Mouse (Mus musculus): ENCODE results near the gene Tsen34.

Gene Tsen34

DNA sequence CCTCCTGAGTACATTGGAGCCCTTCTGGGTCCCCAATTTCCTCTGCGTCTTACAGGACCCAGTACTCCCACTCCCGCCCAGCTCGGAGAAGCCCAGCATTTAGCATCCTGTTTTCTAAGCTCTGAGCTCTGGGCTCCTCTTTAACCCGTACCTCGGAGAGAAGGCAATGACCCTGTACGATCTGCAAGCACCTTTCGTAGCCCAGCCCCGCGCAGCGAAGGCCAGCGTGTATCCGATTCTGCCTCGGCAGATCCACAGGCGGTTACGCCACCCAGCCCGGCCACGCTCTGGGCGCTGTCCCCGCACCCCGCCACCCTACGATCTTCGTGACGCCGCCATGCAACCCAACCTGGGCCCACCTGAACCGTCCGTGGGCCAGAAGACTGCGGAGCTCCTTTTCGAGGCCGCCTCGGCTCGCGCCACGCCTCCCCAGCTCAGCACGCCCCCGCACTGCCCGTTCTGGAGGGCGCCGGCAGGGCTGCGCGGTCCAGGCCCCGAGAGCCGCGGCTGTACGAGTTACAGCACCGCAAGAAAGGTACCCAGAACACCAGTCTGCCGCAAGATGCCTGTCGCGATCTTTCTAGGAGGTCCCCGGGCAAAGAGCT lies at the start of gene Tsen34:
Gene Tsen34 (plus strand): TSS at position 482 of the 605 bp plus-strand sequence.
- in situ Hi-C loops (cut with MboI; ENCODE audit: low pct_unique_long_range_greater_than_20kb in 1 of 2, low sequenced_read_pairs in 2 of 2, unreplicated experiment in 1 of 2), result loop anchor here in 1 of 2 experiments (25.0 kb wide), 1 partner anchor 445 kb away; the partner anchor contains the start of gene Leng8

DNA sequence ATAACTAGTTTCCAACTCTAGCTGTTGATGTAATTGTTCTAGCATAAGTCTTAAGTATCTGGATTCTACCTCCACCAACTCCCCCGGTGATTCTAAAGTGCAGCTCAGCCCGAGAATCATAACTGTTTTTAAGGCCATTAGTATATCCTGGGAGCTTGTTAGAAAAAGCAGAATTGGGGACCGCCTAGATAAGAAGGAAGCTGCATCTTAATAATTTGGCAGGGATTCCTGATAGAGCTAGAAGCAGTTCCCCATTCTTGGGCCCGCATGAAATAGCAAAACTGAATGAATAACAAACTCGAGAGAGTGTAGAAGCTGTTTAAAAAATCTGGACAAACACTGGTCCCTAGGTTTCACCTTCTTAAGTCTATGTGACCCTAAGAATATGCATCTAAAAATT lies 49.3 kb upstream of the Tsen34 start:
- in situ Hi-C loops (cut with MboI; ENCODE audit: low pct_unique_long_range_greater_than_20kb in 1 of 2, low sequenced_read_pairs in 2 of 2, unreplicated experiment in 1 of 2), result no loop called here

DNA sequence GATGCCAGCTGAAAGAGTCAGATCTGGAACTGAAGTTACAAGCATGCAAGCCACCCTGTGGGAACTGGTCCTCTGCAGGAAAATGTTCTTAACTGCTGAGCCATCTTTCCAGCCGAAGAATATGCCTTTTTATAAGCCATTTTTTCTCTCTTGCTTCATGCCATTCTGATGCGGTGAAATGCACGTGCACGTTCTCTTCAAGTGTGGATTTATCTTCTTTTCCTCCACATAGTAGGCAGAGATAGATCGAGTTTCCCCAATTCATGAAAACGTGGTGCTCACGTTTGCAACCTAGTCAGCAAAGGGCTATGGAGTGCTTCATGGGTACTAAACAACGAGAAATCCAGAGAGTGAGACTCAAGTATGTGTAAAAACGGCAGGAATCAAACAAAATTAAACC lies 48.8 kb upstream of the Tsen34 start:
- in situ Hi-C loops (cut with MboI; ENCODE audit: low pct_unique_long_range_greater_than_20kb in 1 of 2, low sequenced_read_pairs in 2 of 2, unreplicated experiment in 1 of 2), result no loop called here

DNA sequence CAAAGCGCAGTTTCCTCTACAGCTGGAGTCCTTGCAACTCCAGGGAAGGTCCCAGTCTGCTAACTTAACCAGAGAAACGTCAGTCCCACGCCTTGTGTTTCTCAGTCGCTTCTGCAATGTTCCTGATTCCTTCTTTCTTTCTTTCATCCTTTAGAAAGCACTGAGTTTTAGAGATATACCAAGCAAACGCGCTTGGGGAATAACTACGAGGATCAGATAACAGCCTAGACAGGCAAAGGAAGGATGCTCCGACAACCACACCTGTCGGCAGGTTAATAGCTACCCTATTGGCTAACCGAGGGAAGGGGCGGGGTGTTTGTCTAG lies 48.4 kb upstream of the Tsen34 start:
- in situ Hi-C loops (cut with MboI; ENCODE audit: low pct_unique_long_range_greater_than_20kb in 1 of 2, low sequenced_read_pairs in 2 of 2, unreplicated experiment in 1 of 2), result no loop called here

DNA sequence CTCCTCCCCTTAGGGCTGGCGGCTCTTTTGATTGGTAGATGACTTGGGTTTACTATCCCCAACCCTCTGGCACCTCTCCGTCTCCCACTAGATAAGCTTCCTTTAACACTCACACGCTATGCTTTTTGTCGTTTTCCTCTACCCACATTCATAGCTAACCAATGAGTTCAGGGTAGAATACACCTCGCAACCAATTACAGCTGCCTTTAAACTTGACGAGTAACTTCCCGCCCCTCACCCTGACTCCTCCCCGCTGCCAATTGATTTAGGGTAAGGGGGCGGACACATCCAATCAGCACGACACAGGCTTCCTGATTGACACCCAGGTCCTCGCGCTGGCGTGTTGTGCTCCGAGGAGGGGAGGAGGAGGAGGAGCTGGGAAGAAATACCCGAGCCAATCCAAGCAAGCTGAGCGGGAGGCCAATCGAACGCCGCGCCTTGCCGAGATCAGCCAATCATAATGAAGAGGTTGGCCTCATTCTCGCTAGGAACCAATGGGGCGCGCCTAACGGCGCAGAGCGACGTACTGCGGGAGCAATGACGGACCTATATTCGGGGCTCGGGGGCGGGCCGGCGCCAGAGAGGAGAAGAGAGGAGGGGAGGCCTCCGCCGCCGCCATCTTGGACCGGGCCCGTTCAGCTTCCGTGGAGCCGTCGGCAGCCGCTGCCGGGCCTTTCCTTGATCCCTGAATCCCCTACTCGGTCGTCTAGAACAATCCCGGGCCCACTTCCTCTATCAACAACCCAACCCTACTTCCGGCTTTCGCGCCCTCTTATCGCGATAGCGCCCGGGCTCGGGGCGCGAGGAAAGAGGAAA lies 47.8 kb upstream of the Tsen34 start, which contains the start of gene Cnot3:
Gene Cnot3 (plus strand): TSS at position 597 of the 816 bp plus-strand sequence.
- in situ Hi-C loops (cut with MboI; ENCODE audit: low pct_unique_long_range_greater_than_20kb in 1 of 2, low sequenced_read_pairs in 2 of 2, unreplicated experiment in 1 of 2), result no loop called here

DNA sequence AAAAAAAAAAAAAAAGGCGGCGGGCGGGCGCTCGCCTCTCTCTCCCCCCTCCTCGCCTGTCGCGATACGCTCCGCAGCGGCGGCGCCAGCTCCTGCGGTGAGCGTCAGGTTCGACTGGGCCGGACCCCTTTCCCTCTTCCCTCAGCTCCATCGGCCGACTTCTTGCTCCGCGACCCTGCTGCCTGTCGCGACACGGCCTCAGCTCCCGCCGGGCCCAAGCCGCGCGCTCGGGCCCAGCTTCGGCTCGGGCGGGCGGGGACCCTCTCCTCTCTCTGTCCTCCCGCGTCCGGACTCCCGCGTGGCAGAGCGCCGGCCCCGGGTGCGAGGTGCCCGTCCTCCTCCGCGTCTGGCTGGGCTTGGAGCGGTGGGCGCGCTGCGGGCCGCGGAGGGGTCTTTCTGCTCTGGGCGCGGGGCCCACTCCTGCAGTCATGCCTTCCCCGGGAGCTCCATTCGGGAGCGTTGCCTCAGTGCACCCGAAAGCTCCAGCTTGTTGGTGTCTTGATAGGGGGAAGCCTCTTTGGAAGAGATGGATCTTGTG lies 47.1 kb upstream of the Tsen34 start:
- in situ Hi-C loops (cut with MboI; ENCODE audit: low pct_unique_long_range_greater_than_20kb in 1 of 2, low sequenced_read_pairs in 2 of 2, unreplicated experiment in 1 of 2), result no loop called here

DNA sequence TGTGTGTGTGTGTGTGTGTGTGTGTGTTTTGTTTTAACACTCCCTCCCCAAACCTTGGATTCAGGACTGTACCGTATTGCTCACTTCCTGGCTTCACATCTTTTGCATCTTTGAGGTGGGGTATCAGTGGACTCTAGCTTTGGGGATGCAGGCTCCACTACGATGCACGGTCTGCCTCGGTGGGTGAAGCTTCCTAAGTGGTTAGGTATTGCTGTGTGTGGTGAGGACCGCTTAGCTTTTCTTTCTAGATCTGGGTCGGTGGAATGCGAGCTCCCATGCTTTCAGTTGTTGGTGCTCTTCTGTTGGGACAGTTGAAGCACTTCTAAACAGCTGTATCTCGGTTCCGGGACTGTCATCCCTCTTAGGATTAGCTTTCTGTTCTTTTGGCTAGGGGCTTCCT lies 46.5 kb upstream of the Tsen34 start:
- in situ Hi-C loops (cut with MboI; ENCODE audit: low pct_unique_long_range_greater_than_20kb in 1 of 2, low sequenced_read_pairs in 2 of 2, unreplicated experiment in 1 of 2), result no loop called here

DNA sequence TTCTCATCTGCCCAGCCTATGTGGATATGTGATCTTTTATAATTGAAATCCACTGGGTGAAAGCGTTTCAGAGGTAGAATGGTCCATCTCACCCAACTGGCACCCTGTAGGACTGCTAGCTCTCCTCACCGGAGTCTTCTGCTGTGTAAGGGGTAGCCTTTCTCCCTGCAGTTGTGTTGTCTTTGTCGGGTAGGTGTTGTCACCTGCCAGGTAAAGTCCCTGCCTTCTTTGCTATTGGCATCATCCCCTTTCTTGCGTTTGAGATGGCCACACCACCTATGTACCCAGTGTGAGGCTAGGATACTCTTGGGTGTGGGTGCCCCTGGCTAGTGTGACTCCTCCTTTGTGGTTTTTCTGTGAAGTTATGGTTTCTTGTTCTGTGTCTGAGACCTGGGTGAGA lies 46.0 kb upstream of the Tsen34 start:
- in situ Hi-C loops (cut with MboI; ENCODE audit: low pct_unique_long_range_greater_than_20kb in 1 of 2, low sequenced_read_pairs in 2 of 2, unreplicated experiment in 1 of 2), result no loop called here

DNA sequence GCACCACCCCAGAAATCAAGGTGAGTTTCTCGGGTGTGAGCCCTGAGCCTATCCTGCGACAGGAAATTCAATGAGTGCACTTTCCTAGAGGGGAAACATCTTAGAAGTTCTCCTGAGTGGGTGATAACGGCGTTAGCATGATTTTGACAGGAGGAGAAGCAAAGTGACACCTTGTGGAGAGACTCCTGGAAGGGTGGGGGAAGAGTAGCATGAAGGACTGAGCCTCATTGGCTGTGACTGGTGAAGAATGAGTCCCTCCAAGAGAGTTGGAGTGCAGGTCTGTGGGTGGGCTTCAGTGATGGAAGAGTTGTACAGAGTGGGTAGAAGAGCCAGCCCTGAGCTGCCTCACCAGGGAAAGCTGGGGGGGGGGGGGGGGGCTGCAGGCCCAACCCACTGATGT lies 35.7 kb upstream of the Tsen34 start:
- in situ Hi-C loops (cut with MboI; ENCODE audit: low pct_unique_long_range_greater_than_20kb in 1 of 2, low sequenced_read_pairs in 2 of 2, unreplicated experiment in 1 of 2), result no loop called here

DNA sequence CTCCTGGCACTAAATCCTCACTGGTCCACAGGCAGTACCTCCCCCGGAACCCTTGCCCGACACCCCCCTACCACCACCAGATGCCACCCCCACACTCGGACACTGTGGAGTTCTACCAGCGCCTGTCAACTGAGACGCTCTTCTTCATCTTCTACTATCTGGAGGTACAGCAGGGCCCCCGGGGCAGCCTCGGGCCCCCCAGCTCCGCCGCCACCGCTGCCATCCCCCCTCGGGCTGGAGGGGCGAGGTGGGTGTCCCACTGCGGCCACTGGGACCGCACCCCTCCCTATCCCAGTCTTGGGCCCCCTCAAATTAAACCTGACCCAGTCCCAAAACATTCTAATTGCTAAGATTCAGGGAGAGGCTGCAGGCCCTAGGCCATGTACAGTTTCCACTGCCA lies 34.1 kb upstream of the Tsen34 start:
- in situ Hi-C loops (cut with MboI; ENCODE audit: low pct_unique_long_range_greater_than_20kb in 1 of 2, low sequenced_read_pairs in 2 of 2, unreplicated experiment in 1 of 2), result no loop called here

DNA sequence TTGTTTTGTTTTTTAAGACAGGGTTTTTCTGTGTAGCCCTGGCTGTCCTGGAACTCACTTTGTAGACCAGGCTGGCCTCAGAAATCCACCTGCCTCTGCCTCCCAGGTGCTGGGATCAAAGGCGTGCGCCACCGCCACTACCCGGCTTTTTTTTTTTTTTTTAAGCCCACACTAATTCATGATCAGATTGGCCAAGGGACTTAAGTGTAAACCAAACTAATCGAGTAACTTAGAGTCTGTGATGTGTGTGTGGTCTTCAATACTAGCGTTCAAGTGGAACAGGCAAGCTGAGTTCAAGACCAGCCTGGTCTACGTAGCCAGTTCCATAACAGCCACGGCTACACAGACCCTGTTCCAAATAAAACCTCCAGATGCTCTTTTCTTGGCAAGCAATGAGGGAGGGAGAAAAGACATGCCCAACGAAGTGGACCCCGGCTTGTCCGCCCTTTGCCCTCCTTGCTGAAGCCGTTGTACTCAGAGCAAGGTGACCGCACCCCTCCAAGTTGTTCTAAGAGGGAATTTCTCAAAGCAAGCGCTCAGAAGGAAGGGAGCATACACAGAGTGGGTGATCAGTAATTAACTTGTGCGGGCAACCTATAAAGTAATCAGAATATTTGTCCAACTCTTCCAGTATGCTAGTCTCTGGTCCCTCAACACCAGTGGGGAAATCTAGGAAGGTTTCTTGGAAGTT lies 28.0 kb upstream of the Tsen34 start:
- in situ Hi-C loops (cut with MboI; ENCODE audit: low pct_unique_long_range_greater_than_20kb in 1 of 2, low sequenced_read_pairs in 2 of 2, unreplicated experiment in 1 of 2), result loop anchor here in 1 of 2 experiments (5.0 kb wide), 1 partner anchor 37 kb away; the partner anchor contains the start of genes Prpf31 and Tfpt

DNA sequence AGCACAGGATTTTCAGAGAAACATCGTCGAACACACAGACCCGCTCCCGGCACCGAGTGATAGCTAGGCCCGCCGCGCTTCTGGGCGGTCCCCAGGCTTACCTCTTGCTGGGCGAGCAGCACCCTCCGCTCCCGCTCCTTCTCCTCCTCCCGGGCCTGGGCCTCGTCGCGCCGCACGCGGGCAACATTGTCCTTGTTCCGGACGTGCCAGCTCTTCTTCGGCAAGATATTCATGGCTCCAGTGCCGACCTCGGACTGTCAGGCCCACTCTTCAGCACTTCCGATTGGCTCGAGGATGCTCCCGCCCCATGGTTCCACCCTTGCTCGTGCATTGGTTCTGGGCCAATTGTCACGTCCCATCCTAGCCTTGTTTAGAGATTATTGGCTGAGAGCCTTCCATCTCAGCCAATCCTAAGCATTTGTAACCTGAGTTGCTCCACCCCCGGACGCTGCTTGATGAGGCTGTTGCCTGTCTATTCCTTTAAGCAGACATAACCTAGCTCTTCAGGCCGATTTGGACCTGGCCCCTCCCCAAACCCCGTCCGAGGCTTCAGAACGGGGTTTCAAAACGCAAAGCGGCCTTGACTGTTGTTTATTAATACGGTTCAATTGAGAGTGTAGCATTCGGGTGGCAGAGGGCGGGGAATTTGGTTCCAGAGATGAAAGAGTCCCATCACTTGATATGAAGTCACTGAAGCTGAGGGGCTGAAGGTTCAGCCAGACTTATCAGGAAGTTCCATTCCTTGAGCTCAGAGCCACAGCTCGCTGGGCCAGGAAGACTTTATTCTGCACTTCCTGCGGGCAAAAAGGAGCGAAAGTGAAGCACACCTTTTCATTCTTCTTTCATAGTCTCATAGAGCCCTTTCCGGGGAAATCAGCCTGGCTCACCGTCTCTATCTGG lies 27.2 kb upstream of the Tsen34 start, which contains the start of gene Leng1:
Gene Leng1 (minus strand): TSS at position 626 of the 900 bp plus-strand sequence.
- in situ Hi-C loops (cut with MboI; ENCODE audit: low pct_unique_long_range_greater_than_20kb in 1 of 2, low sequenced_read_pairs in 2 of 2, unreplicated experiment in 1 of 2), result no loop called here

DNA sequence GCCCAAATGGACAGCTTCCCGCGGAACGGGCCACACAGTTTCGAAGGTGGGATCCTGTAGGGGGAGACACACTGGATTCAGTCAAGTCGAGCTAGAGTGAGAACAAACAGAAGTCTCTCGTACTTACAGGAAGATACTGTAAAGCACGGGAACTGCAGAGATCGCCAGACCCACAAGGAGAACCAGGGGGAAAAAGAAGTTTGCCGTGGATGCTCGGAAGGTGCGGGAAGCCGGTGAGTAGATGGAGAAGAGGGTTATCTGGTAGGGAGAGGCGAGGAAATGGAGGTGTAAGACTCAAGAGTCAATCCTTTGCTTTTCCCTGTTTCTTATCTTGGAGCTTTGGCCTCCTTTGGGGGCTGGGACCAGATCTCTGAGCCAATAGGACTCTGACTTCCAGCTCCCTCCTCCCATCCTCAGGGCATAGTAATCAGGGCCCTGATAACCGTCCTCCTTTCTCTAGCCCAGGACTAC lies 25.7 kb upstream of the Tsen34 start:
- in situ Hi-C loops (cut with MboI; ENCODE audit: low pct_unique_long_range_greater_than_20kb in 1 of 2, low sequenced_read_pairs in 2 of 2, unreplicated experiment in 1 of 2), result no loop called here

DNA sequence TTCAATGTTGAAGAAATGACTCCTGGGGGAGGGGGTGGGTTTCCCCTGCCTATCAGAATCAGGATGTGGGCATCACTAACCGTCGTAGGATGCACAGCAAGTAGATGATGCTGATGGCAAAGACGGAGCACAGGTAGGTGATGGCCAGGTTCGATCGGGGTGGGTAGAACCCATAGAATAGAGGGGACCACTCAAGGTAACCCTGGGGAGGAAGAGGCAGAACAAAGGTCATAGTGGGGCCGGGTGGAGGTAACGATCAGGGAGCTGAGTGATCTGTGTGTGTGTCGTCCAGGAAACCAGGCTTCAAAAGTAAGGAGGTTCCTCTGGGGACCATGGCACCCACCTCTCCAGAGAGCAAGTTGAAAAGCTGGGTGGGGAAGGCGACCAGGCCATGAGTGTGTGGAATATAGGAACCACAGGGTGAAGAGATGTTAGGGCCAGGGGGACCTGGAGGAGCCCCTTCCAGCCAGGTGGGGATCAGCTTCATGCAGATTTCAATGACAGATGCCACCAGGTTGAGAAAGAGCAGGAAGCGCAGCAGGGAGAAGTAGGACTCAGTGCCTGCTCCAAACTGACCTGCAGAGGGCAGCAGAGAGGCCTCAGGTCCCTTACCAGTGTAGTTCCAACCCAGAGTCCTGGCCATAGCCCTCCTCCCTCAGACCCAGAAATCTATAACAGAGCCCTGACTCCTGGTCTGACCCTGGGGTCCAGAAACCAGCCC lies 18.0 kb upstream of the Tsen34 start:
- in situ Hi-C loops (cut with MboI; ENCODE audit: low pct_unique_long_range_greater_than_20kb in 1 of 2, low sequenced_read_pairs in 2 of 2, unreplicated experiment in 1 of 2), result loop anchor here in 1 of 2 experiments (25.0 kb wide), 1 partner anchor 463 kb away; the partner anchor contains the start of gene Leng8

DNA sequence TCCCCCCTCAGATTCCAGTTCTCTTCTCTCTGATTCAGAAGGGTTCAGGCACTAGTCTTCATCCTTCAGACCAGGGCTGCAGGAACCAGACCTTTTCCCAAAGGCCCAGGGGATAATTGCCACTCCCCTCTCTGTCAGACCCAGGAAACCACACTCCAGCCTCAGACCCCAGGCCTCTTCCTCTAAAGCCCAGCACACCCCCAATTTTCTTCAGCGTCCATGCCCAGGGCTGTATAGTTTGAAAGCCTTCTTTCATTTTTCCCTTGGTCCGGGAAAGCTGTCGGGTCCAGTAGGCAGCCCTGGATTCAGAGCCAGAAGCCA lies 17.5 kb upstream of the Tsen34 start:
- in situ Hi-C loops (cut with MboI; ENCODE audit: low pct_unique_long_range_greater_than_20kb in 1 of 2, low sequenced_read_pairs in 2 of 2, unreplicated experiment in 1 of 2), result loop anchor here in 1 of 2 experiments (25.0 kb wide), 1 partner anchor 462 kb away; the partner anchor contains the start of gene Leng8

DNA sequence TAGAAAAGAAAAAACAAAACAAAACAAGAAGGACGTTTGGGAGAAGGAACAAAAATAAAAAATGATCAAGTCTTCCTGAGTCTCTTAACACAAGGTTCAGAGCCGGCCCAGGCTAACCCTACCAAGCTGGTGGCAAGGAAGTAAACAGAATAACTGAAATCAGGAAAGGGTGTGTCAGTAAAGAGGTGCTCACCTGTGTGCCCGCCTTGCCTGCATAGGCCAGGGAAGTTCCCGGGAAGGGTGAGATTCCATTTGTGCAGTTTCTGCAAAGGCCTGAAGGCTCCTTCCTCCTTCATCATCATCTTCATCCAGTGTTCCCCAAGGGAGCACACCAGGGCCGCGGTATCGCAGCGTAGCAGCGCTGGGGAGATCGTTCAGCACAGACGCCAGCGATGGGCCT lies 16.3 kb upstream of the Tsen34 start:
- in situ Hi-C loops (cut with MboI; ENCODE audit: low pct_unique_long_range_greater_than_20kb in 1 of 2, low sequenced_read_pairs in 2 of 2, unreplicated experiment in 1 of 2), result loop anchor here in 1 of 2 experiments (25.0 kb wide), 1 partner anchor 461 kb away; the partner anchor contains the start of gene Leng8

DNA sequence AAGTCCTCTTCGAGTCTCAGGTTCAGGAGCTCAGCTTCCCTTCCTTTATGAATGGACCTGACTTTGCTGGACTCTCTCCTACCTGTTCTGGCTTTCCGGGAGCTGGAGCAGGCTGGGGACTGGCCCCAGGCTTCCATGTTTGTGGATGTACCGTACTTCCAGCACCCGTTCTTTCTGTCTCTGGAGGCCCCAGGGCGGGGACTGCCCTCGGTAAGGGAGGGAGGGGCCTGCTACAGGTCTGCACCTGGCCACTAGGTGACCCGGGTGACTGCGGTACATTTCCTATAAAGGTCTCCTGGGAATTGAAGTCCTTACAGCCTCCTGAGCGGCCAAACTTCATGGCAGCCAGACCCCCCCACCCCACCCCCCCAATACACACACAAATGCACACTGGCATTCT lies 15.3 kb upstream of the Tsen34 start, which contains the start of gene Tmc4:
Gene Tmc4 (minus strand): TSS at position 212 of the 400 bp plus-strand sequence.
- in situ Hi-C loops (cut with MboI; ENCODE audit: low pct_unique_long_range_greater_than_20kb in 1 of 2, low sequenced_read_pairs in 2 of 2, unreplicated experiment in 1 of 2), result loop anchor here in 1 of 2 experiments (25.0 kb wide), 1 partner anchor 460 kb away; the partner anchor contains the start of gene Leng8
